Mouse (Mus musculus) bone marrow macrophage, adult 2 months (primary cell): ENCODE measurements around the gene Banp.

ENCODE experiments used
- CTCF ChIP-seq: IDR thresholded peaks from 2 replicates; pipeline ENCODE4 v1.5.1; 2012; ENCODE audit warnings: low read depth, mild to moderate bottlenecking, low read length, moderate library complexity
- POLR2A ChIP-seq: IDR thresholded peaks from 2 replicates; pipeline ENCODE4 v1.6.1; 2012; ENCODE audit warnings: mild to moderate bottlenecking, low read depth, low read length, borderline replicate concordance

GRCm38 (mm10) chr8:122058510-122058909 is 109.0 kb downstream of the Banp start:
- TF ChIP-seq POLR2A, result no peak
- TF ChIP-seq CTCF, result no peak
